Mouse (Mus musculus): ENCODE data around the gene Zfyve19.

Zfyve19 gene

DNA sequence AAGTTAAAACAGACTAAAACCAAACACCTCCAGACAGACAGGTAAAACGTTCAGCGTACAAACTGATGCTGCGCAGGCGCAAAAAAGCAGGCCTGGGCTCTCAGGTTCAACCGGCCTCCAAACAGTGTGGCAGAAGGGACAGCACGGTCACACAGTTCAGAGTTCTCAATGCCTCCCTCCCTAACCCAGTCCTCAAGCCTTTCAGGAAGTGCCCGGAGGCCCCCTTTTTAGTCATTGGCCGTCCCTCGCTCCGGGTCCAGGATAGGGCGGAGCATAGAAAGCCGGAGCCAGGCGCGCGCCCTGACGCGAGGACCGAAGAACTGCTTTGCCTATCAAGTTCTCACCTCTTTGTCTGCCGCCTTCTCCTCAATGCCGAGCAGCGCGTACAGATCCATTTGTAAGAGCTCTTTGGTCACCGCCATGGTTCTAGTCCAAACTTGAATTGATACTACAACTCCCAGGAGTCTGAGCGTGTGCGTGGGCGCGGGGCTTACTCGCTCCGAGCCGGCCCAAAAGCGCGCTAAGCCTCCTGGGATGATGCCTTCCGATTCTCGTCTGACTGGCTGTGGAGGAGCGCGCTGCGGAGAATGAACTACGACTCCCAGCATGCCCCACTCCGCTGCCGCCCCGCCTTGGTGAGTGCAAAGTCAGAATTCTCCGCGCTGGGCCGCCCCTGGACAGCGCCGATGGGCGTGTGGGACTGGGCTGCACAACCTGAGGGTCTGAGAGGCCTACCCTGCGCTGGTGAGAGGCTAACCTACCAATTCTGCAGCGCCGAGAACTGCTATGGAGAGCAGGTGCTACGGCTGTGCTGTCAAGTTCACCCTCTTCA is at the start of gene Zfyve19, which contains the start of gene Dnajc17:
TSS of gene Zfyve19 (plus strand) at position 274 of the 832 bp plus-strand sequence.
TSS of gene Dnajc17 (minus strand) at position 452 of the 832 bp plus-strand sequence.
- peak; percentile 95 to 98 for DNase-seq (ENCODE audit: low spot score in 2 of 2)

GRCm38 (mm10) chr2:119161247-119161646 is 47.2 kb upstream of the Zfyve19 start:
- DNase-seq (ENCODE audit: low spot score in 2 of 2) = no peak

DNA sequence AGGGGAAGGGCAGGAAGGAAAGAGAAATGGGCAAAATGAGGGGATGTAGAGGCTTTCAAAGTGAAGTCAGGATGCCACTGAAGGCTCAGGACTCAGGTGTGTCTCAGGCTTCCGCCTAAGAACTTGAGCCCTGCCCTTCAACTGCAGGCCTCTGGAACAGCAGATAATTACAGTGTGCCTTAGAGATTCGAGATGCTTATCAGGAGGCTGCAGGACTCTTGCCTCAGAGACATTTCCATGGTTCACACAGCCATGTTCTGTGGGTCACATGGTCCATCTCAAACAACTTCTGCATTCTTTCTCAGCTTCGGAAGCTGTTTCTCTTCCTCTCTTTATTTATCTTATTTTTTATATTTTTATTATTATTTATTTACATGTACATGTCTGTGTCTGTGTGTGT is 45.3 kb upstream of the Zfyve19 start:
- no peak for DNase-seq (ENCODE audit: low spot score in 2 of 2)

GRCm38 (mm10) chr2:119163999-119164398 is 44.4 kb upstream of the Zfyve19 start:
- DNase-seq (ENCODE audit: low spot score in 2 of 2) = no peak

DNA sequence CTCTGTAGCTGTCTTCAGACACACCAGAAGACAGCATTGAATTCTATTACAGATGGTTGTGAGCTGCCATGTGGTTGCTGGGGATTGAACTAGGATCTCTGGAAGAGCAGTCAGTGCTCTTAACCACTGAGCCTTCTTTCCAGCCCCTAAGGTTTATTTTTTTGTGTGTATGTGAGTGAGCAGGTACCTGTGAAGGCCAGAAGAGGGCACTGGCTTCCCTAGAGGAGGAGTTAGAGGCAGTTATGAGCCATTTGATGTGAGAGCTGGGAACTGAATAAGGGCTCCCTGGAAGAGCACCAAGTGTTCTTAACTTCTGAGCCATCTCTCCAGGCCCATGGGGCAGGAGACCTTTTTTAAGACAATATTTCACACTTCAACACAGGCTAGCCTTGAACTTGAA is 43.0 kb upstream of the Zfyve19 start:
- no peak for DNase-seq (ENCODE audit: low spot score in 2 of 2)

DNA sequence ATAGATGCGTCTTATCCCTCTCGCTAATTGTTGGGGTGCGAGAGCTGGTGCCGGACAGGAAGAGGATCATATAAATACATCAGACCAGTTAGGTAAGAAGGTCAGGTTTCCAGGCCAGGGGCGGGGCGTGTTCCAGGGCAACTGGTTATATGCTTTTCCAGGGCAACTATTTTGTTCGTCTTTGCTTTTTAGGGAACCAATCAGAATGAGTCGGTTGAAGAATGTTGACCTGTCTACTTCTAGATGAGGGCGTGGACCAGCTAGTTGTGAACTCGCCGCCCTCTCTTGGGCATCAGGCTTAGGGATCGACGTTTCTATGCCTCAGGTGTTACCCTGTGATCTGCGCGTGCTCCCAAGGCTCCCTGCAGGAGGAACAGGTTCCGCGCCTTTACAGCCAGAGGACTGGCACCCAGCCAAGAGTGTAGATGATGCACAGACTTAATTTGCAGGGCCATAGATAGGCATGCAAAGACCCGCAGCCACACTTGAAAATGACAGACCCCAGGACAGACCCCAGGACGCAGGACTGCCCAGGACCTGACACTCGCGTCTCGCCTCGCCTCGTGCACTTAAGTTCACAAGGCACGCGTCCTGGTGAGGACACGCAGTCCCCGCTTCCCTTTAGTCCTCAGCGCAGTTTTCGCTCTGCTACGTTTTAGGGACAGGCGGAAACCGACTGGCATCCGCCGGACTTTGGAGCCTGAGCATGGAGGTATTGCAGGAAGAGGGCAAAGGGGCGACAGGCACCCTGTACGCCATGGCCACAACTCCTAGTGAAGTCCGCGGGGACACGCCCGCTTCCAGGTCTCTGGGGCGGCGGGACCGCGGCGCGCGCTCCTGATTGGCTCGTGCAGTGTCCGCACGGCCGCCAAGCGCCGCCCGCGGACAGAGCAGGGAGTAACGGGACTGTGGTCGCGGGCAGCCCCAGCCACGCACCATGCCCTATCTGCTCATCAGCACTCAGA is 41.2 kb upstream of the Zfyve19 start, which contains the start of gene Gchfr:
TSS of gene Gchfr (plus strand) at position 873 of the 965 bp plus-strand sequence.
- DNase-seq (ENCODE audit: low spot score in 2 of 2) = no peak

GRCm38 (mm10) chr2:119167866-119168256 is 40.6 kb upstream of the Zfyve19 start:
- no peak for DNase-seq (ENCODE audit: low spot score in 2 of 2)

- DNase-seq (ENCODE audit: low spot score in 2 of 2) = no peak
These were observed 38.1 kb upstream of the Zfyve19 start for GRCm38 (mm10) chr2:119170282-119170681.

GRCm38 (mm10) chr2:119171574-119171973 is 36.8 kb upstream of the Zfyve19 start:
- no peak for DNase-seq (ENCODE audit: low spot score in 2 of 2)

DNA sequence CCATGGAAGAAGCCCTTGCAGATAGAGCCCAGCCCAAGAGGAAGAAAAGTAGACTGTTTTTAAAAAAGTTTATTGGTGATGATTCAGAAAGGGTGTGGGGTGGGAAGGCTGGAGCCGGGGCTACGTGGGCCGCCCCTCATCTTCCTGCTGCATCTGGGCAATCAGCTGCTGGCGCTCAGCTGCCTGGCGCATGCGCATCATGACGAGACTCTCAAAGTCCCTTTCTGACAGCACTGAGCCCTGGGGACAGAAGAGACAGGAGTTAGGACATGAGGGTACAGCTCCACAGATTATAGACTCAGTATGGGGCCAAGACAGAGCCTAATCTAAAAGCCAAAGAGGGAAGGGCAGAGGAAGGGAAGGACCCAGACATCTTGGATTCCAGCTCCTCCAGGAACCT is 36.0 kb upstream of the Zfyve19 start:
- DNase-seq (ENCODE audit: low spot score in 2 of 2) = no peak

GRCm38 (mm10) chr2:119172862-119173576 is 35.4 kb upstream of the Zfyve19 start:
- DNase-seq (ENCODE audit: low spot score in 2 of 2) = peak in 1 of 2 experiments; percentile 28

DNA sequence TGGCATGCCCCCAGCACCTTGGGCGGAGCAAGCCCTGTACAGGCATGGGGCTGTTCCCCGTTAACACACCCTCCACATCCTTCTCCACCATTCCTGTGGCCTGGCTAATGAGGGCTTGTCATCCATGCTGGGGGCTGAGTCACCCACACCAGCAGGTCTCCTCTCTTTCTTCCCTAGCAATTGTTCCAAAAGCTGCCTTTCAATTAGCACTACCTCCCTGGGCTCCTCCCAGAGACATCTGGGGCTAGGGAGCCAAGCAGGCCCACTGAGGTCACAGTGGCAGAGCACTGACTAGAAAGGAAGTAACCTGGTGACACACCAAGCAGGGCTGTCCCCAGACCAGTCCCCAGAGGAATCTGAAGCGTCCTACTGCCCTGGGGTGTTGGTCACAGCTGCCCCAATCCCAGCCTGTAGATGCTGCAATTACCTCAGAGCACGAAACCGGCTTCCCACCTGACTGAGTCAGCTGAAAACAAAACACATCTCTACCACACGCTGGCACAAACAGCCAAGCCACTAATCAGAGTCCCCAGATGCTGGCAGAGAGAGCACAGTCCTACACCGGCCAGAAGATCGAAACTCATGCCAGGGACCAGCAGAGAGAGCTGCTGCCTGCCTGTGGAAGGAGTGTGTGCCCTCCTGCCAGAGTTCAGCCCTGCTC is 34.3 kb upstream of the Zfyve19 start, which contains the start of gene Gm14137:
TSS of gene Gm14137 (plus strand) at position 519 of the 661 bp plus-strand sequence.
- no peak for DNase-seq (ENCODE audit: low spot score in 2 of 2)

DNA sequence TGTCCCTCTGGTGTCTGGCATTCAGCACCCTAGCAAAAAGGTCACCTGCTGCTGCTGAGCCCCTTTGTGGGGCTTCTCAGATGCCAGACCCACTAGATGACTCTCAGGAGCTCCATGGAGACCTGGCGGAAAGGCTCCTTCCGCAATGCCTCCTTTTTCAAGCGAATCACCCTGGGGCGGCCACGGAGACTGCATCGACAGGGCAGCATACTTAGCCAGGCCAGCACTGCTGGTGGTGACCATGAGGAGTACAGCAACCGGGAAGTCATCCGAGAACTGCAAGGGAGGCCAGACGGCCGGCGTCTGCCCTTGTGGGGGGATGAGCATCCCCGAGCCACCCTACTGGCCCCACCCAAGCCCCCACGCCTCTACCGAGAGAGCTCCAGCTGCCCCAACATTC is 33.6 kb upstream of the Zfyve19 start:
- DNase-seq (ENCODE audit: low spot score in 2 of 2) = no peak

- DNase-seq (ENCODE audit: low spot score in 2 of 2) = no peak
These were observed 32.8 kb upstream of the Zfyve19 start for GRCm38 (mm10) chr2:119175614-119176013.

GRCm38 (mm10) chr2:119176761-119177160 is 31.7 kb upstream of the Zfyve19 start:
- DNase-seq (ENCODE audit: low spot score in 2 of 2) = no peak

DNA sequence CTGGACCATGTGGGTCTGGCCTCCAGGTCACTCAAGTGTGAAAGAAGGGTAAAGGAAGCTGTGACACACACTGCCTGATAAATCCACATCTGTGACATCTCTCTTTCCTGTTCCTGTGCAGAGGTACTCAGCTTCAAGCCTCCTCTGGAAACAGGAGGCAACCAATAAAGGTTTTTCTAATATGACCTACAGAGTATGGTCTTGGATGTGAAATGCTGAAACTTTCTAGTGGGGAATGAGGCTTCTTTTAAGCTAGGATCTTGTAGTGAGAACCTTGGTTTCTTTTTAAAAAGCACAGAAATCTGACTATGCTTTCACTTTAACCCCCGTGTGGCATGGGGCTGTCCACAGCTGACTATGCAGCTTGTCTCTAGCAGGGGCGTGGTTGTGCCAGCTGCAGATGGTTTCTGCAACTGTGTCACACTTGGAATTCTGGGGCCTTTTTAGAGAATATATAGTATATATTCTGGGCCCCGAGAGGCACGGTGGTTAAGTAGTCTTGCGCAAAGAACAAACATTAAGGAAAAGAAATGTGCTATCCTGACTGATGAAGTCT is 31.0 kb upstream of the Zfyve19 start:
- no peak for DNase-seq (ENCODE audit: low spot score in 2 of 2)

DNA sequence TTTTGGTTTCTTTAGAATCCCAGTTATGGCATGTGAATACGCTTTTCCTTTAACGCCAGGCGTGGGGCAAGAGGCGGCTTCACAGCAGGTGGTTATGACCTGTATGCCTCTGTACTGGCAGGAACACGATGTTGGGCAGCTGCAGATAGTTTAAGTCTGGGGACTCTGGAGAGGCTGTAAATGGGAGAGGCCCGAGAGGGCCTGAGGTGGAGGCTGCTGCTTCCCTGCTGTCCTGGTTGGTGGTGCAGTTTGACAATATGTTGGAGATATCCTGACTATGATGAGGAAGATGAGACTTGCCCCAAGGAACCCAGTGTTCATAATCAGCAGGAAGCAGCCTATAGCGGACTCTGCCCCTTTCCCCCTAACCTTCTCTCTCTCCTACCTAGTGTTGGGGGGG is 25.5 kb upstream of the Zfyve19 start:
- DNase-seq (ENCODE audit: low spot score in 2 of 2) = no peak

DNA sequence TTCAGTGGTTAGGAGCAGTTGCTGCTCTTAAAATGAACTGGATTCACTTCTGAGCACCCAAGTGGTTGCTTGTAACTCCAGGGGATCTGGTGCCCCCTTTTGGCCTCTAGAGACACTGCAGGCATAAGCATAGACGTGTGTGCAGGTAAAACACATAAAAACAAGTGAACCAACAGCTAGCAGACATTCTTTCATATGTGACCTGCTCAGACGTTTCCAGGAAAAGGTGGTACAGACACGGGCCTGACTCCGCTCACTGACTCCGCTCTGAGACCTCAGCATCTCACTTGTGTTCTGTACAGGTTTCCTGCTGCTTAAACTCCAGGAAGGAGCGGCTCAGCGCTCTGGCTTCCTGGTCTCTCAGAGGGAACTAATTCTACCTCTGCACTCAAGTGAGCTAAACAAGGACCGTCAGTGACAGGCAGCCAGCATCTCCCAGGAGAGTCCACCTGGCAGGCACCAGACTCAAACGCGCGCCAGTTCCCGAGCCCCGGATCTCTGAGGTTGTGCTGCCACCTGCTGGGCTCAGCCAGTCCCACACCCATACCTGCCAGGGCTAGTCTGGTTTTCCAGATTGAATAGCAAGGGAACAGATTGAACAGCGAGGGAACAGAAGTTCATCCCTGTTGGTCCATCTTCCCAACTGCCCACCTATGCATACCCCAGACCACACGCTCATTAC is 19.2 kb upstream of the Zfyve19 start:
- DNase-seq (ENCODE audit: low spot score in 2 of 2) = peak in 1 of 2 experiments; percentile 80

- DNase-seq (ENCODE audit: low spot score in 2 of 2) = no peak
These were observed 17.4 kb upstream of the Zfyve19 start for GRCm38 (mm10) chr2:119190969-119191368.

GRCm38 (mm10) chr2:119194140-119194539 is 14.3 kb upstream of the Zfyve19 start:
- DNase-seq (ENCODE audit: low spot score in 2 of 2) = no peak

All from left cerebral cortex, adult 9 months (tissue).